Mouse (Mus musculus): ENCODE measurements around the gene Hsh2d. TPM values are rescaled to one million over a fixed set of nuclear protein-coding genes. Genes with fewer than 3 reads are reported as not detected.

Hsh2d gene
- not detected in 2 replicates for polyA plus RNA-seq (2015; fragmentation: Nextera tagmentation; extraction: Ambion mirVana)

GRCm38 (mm10) chr8:72189417-72190214 lies at the start of gene Hsh2d:
Hsh2d (plus strand) TSS chr8:72189638.
- H3K4me3 ChIP-seq = no peak within 1 kb of the TSS
- H3K27me3 ChIP-seq = no peaks in the 10 kb centered on the region
- no peaks in the 10 kb centered on the region for H3K36me3 ChIP-seq (ENCODE audit: poor library complexity, severe bottlenecking)
- WGBS = 74% methylated on average over 12 of the region's 12 CpGs
- H3K27ac ChIP-seq = no peak within 1 kb of the TSS
- no peaks in the 10 kb centered on the region for H3K4me1 ChIP-seq
- H3K4me2 ChIP-seq = no peak within 1 kb of the TSS
- H3K9me3 ChIP-seq (replicated peaks) = no peaks in the 10 kb centered on the region
- no peak for ATAC-seq
- H3K9ac ChIP-seq = no peak within 1 kb of the TSS

- H3K9ac ChIP-seq = no peak overlapping the region
- no peak overlapping the region for H3K4me3 ChIP-seq
- H3K4me2 ChIP-seq = no peak overlapping the region
- no peaks in the 10 kb centered on the region for H3K4me1 ChIP-seq
- no peaks in the 10 kb centered on the region for H3K27me3 ChIP-seq
- 96% methylated on average over 13 of the region's 13 CpGs for WGBS
- H3K36me3 ChIP-seq (ENCODE audit: poor library complexity, severe bottlenecking) = peaks cover 98% of the 10 kb centered on the region
- no peak for ATAC-seq
- no peak overlapping the region for H3K27ac ChIP-seq
- no peaks in the 10 kb centered on the region for H3K9me3 ChIP-seq (replicated peaks)
Observed at GRCm38 (mm10) chr8:72143256-72143824, 46.1 kb upstream of the Hsh2d start.

- H3K9me3 ChIP-seq (replicated peaks) = no peaks in the 10 kb centered on the region
- no peaks in the 10 kb centered on the region for H3K27me3 ChIP-seq
- 89% methylated on average over 5 of the region's 5 CpGs for WGBS
- no peaks in the 10 kb centered on the region for H3K4me1 ChIP-seq
- H3K9ac ChIP-seq = no peak overlapping the region
- ATAC-seq = no peak
- no peak overlapping the region for H3K27ac ChIP-seq
- peaks cover 95% of the 10 kb centered on the region for H3K36me3 ChIP-seq (ENCODE audit: poor library complexity, severe bottlenecking)
- H3K4me2 ChIP-seq = no peak overlapping the region
- no peak overlapping the region for H3K4me3 ChIP-seq
Observed at GRCm38 (mm10) chr8:72144345-72144975, 45.0 kb upstream of the Hsh2d start.

- Histone ChIP-seq H3K4me1 (no peaks in the 10 kb centered on the region), H3K27ac (no peak overlapping the region), H3K27me3 (no peaks in the 10 kb centered on the region), H3K36me3 (ENCODE audit: poor library complexity, severe bottlenecking) (peaks cover 95% of the 10 kb centered on the region), H3K9ac (no peak overlapping the region), H3K9me3 (replicated peaks) (no peaks in the 10 kb centered on the region), H3K4me3 (no peak overlapping the region), H3K4me2 (no peak overlapping the region)
- no peak for ATAC-seq
- 89% methylated on average over 3 of the region's 3 CpGs for WGBS
Observed at GRCm38 (mm10) chr8:72145511-72145910, 43.9 kb upstream of the Hsh2d start.

- H3K36me3 ChIP-seq (ENCODE audit: poor library complexity, severe bottlenecking) = peaks cover 94% of the 10 kb centered on the region
- 85% methylated on average over 1 of the region's 1 CpGs for whole genome bisulfite sequencing
Observed at GRCm38 (mm10) chr8:72146056-72146455, 43.4 kb upstream of the Hsh2d start.

GRCm38 (mm10) chr8:72146556-72146955 lies 42.9 kb upstream of the Hsh2d start:
- H3K9ac ChIP-seq = no peak overlapping the region
- ATAC-seq = no peak
- no peak overlapping the region for H3K4me2 ChIP-seq
- no peaks in the 10 kb centered on the region for H3K4me1 ChIP-seq
- no peak overlapping the region for H3K4me3 ChIP-seq
- no peaks in the 10 kb centered on the region for H3K27me3 ChIP-seq
- H3K36me3 ChIP-seq (ENCODE audit: poor library complexity, severe bottlenecking) = peaks cover 93% of the 10 kb centered on the region
- WGBS = 89% methylated on average over 3 of the region's 3 CpGs
- no peaks in the 10 kb centered on the region for H3K9me3 ChIP-seq (replicated peaks)
- no peak overlapping the region for H3K27ac ChIP-seq

More at GRCm38 (mm10) chr8:72146056-72146455, 43.4 kb upstream of the Hsh2d start:
- no peak overlapping the region for H3K27ac ChIP-seq
- ATAC-seq = no peak
- H3K9me3 ChIP-seq (replicated peaks) = no peaks in the 10 kb centered on the region
- no peak overlapping the region for H3K4me3 ChIP-seq
- no peak overlapping the region for H3K9ac ChIP-seq
- no peak overlapping the region for H3K4me2 ChIP-seq
- H3K4me1 ChIP-seq = no peaks in the 10 kb centered on the region
- no peaks in the 10 kb centered on the region for H3K27me3 ChIP-seq

GRCm38 (mm10) chr8:72147266-72147665 lies 42.2 kb upstream of the Hsh2d start:
- peaks cover 93% of the 10 kb centered on the region for H3K36me3 ChIP-seq (ENCODE audit: poor library complexity, severe bottlenecking)

GRCm38 (mm10) chr8:72149056-72149455 lies 40.4 kb upstream of the Hsh2d start:
- Histone ChIP-seq H3K27me3 (no peaks in the 10 kb centered on the region), H3K9me3 (replicated peaks) (no peaks in the 10 kb centered on the region), H3K4me3 (no peak overlapping the region), H3K4me2 (no peak overlapping the region), H3K27ac (no peak overlapping the region), H3K4me1 (no peaks in the 10 kb centered on the region), H3K9ac (no peak overlapping the region), H3K36me3 (ENCODE audit: poor library complexity, severe bottlenecking) (peaks cover 87% of the 10 kb centered on the region)
- ATAC-seq = no peak
- 92% methylated on average over 1 of the region's 1 CpGs for WGBS

More at GRCm38 (mm10) chr8:72147266-72147665, 42.2 kb upstream of the Hsh2d start:
- no peaks in the 10 kb centered on the region for H3K4me1 ChIP-seq
- H3K9me3 ChIP-seq (replicated peaks) = no peaks in the 10 kb centered on the region
- no peaks in the 10 kb centered on the region for H3K27me3 ChIP-seq
- ATAC-seq = no peak
- no peak overlapping the region for H3K4me2 ChIP-seq
- WGBS = 93% methylated on average over 2 of the region's 2 CpGs
- H3K27ac ChIP-seq = no peak overlapping the region
- no peak overlapping the region for H3K4me3 ChIP-seq
- no peak overlapping the region for H3K9ac ChIP-seq

- peaks cover 66% of the 10 kb centered on the region for H3K36me3 ChIP-seq (ENCODE audit: poor library complexity, severe bottlenecking)
- WGBS = 89% methylated on average over 3 of the region's 3 CpGs
- no peak for ATAC-seq
Observed at GRCm38 (mm10) chr8:72151418-72152078, 37.9 kb upstream of the Hsh2d start.

GRCm38 (mm10) chr8:72153382-72153781 lies 36.1 kb upstream of the Hsh2d start:
- ATAC-seq = no peak
- H3K4me2 ChIP-seq = no peak overlapping the region
- peaks cover 48% of the 10 kb centered on the region for H3K36me3 ChIP-seq (ENCODE audit: poor library complexity, severe bottlenecking)
- H3K9me3 ChIP-seq (replicated peaks) = no peaks in the 10 kb centered on the region
- H3K4me1 ChIP-seq = no peaks in the 10 kb centered on the region
- no peak overlapping the region for H3K9ac ChIP-seq
- no peaks in the 10 kb centered on the region for H3K27me3 ChIP-seq
- no peak overlapping the region for H3K27ac ChIP-seq
- H3K4me3 ChIP-seq = no peak overlapping the region

More at GRCm38 (mm10) chr8:72151418-72152078, 37.9 kb upstream of the Hsh2d start:
- Histone ChIP-seq H3K4me2 (no peak overlapping the region), H3K27ac (no peak overlapping the region), H3K4me3 (no peak overlapping the region), H3K4me1 (no peaks in the 10 kb centered on the region), H3K27me3 (no peaks in the 10 kb centered on the region), H3K9ac (no peak overlapping the region), H3K9me3 (replicated peaks) (no peaks in the 10 kb centered on the region)

GRCm38 (mm10) chr8:72158096-72158495 lies 31.3 kb upstream of the Hsh2d start:
- no peak for ATAC-seq

GRCm38 (mm10) chr8:72158726-72159125 lies 30.7 kb upstream of the Hsh2d start:
- H3K9me3 ChIP-seq (replicated peaks) = no peaks in the 10 kb centered on the region
- H3K4me3 ChIP-seq = no peak overlapping the region
- H3K4me2 ChIP-seq = no peak overlapping the region
- H3K27me3 ChIP-seq = no peaks in the 10 kb centered on the region
- no peak for ATAC-seq
- H3K36me3 ChIP-seq (ENCODE audit: poor library complexity, severe bottlenecking) = 0 out of 2 replicates have a peak, but pooled peaks cover 3% of the 10 kb centered on the region
- 80% methylated on average over 3 of the region's 3 CpGs for WGBS
- H3K4me1 ChIP-seq = peaks cover 27% of the 10 kb centered on the region
- H3K27ac ChIP-seq = no peak overlapping the region
- H3K9ac ChIP-seq = no peak overlapping the region

More at GRCm38 (mm10) chr8:72158096-72158495, 31.3 kb upstream of the Hsh2d start:
- H3K4me1 ChIP-seq = peaks cover 23% of the 10 kb centered on the region
- WGBS = 84% methylated on average over 2 of the region's 2 CpGs
- no peak overlapping the region for H3K27ac ChIP-seq
- peaks cover 8% of the 10 kb centered on the region; the same call in 1 of the 2 replicates for H3K36me3 ChIP-seq (ENCODE audit: poor library complexity, severe bottlenecking)
- H3K9ac ChIP-seq = no peak overlapping the region
- H3K4me2 ChIP-seq = no peak overlapping the region
- no peaks in the 10 kb centered on the region for H3K9me3 ChIP-seq (replicated peaks)
- H3K4me3 ChIP-seq = no peak overlapping the region
- no peaks in the 10 kb centered on the region for H3K27me3 ChIP-seq
